19 mouse cellular contexts compared by ENCODE assay signal in genomic region chr12:105469026-105469425, GRCm38 (mm10). TPM values are rescaled to one million over a fixed set of nuclear protein-coding genes. Genes with fewer than 3 reads are reported as not detected.
DNase-seq lines count a peak whose midpoint lies in the region; ATAC-seq lines count a peak whose summit lies in the region.
"Had no signal": no experiment of that assay in that cellular context is flagged by ENCODE, and none has a peak within 500 bp of the region (broad histone marks: within the 10 kb centered on the region; RNA-seq: fewer than 3 reads in every experiment).

No protein-coding gene starts in this region.

- H3K27ac ChIP-seq in hindbrain, embryonic 13.5 days: peak overlapping the region; percentile 80
- H3K27ac ChIP-seq in limb, embryonic 10.5 days: peak overlapping the region; percentile 69; the same call in 1 of the 2 replicates
- H3K27ac ChIP-seq: forebrain, embryonic 12.5 days; gastrocnemius, adult 2 months; heart, embryonic 15.5 days had no signal

- H3K4me3 ChIP-seq in hindbrain, embryonic 13.5 days: no peak overlapping the region
- H3K4me3 ChIP-seq in limb, embryonic 10.5 days: no peak overlapping the region
- H3K4me3 ChIP-seq: forebrain, embryonic 12.5 days; gastrocnemius, adult 2 months; heart, embryonic 15.5 days; limb, embryonic 15.5 days had no signal

- H3K27me3 ChIP-seq in hindbrain, embryonic 13.5 days: no peaks in the 10 kb centered on the region
- H3K27me3 ChIP-seq in limb, embryonic 10.5 days (ENCODE audit: low read depth, poor library complexity, severe bottlenecking): no peaks in the 10 kb centered on the region
- H3K27me3 ChIP-seq: forebrain, embryonic 12.5 days; heart, embryonic 15.5 days; limb, embryonic 15.5 days had no signal

- H3K9ac ChIP-seq in hindbrain, embryonic 13.5 days: 0 out of 2 replicates have a peak overlapping the region, but pooled peaks have one; percentile 47
- H3K9ac ChIP-seq: forebrain, embryonic 12.5 days; heart, embryonic 15.5 days; limb, embryonic 15.5 days had no signal

- DNase-seq in cerebellum, postnatal 14 days: peak; percentile 35 to 42
- DNase-seq in cerebellum, postnatal 4 days (ENCODE audit: low spot score in 2 of 2): no peak
- peak; percentile 29 for DNase-seq in left cerebral cortex, postnatal 4 days
- DNase-seq in left cerebral cortex, postnatal 36 days (ENCODE audit: low spot score in 2 of 2): no peak
- no peak for DNase-seq in limb, embryonic 10.5 days (ENCODE audit: low spot score)
- DNase-seq in right cerebral cortex, postnatal 10 days (ENCODE audit: low spot score in 2 of 2): no peak
- DNase-seq in right cerebral cortex, adult 2 months (ENCODE audit: low spot score in 2 of 2): no peak
- DNase-seq: adrenal gland, postnatal 36 days; heart, postnatal 36 days; lung, postnatal 10 days; right cerebral cortex, adult 18-20 months; thymus, adult 18-20 months; thymus, postnatal 4 days had no signal

- peaks cover 20% of the 10 kb centered on the region; the same call in 1 of the 2 replicates for H3K36me3 ChIP-seq in hindbrain, embryonic 13.5 days
- peaks cover 3% of the 10 kb centered on the region; the same call in 1 of the 2 replicates for H3K36me3 ChIP-seq in limb, embryonic 10.5 days
- H3K36me3 ChIP-seq: heart, embryonic 15.5 days; limb, embryonic 15.5 days had no signal

- no peak overlapping the region for H3K4me2 ChIP-seq in hindbrain, embryonic 13.5 days
- H3K4me2 ChIP-seq: forebrain, embryonic 12.5 days; heart, embryonic 15.5 days; limb, embryonic 15.5 days; midbrain, embryonic 11.5 days had no signal

- H3K9me3 ChIP-seq in hindbrain, embryonic 13.5 days: no peaks in the 10 kb centered on the region
- no peaks in the 10 kb centered on the region for H3K9me3 ChIP-seq in limb, embryonic 10.5 days (replicated peaks)
- H3K9me3 ChIP-seq: forebrain, embryonic 12.5 days; heart, embryonic 15.5 days; limb, embryonic 15.5 days had no signal

- H3K4me1 ChIP-seq in hindbrain, embryonic 13.5 days (replicated peaks): peaks cover 71% of the 10 kb centered on the region
- H3K4me1 ChIP-seq in limb, embryonic 10.5 days: peaks cover 36% of the 10 kb centered on the region
- H3K4me1 ChIP-seq: heart, embryonic 15.5 days had no signal

- 64% methylated on average over 8 of the region's 8 CpGs for WGBS in hindbrain, embryonic 13.5 days
- 85% methylated on average over 8 of the region's 8 CpGs for WGBS in limb, embryonic 10.5 days

- intact Hi-C loops in left cerebral cortex, postnatal 4 days (cut with DNase I): no loop called here
- intact Hi-C loops in left cerebral cortex, postnatal 36 days (cut with DNase I): no loop called here

- no peak for ATAC-seq in hindbrain, embryonic 13.5 days (ENCODE audit: low FRiP score)

RNA-seq across cellular contexts. Expression of gene D430019H16Rik, which starts 15.4 kb away (rescaled TPM):
- total RNA-seq in left cerebral cortex, postnatal 4 days (2021): 100 to 1,000 TPM; 210 to 211 TPM
- total RNA-seq in left cerebral cortex, postnatal 36 days (2021): 100 to 1,000 TPM in 1 of 2 experiments, 10 to 100 TPM in 1; 89.2 to 101 TPM
- 12.3 TPM in 2 replicates for polyA plus RNA-seq in hindbrain, embryonic 13.5 days (2015; fragmentation: Nextera tagmentation; extraction: Ambion mirVana)
- 1.3 and 2.0 TPM in 2 replicates for polyA plus RNA-seq in limb, embryonic 10.5 days (2016; fragmentation: Nextera tagmentation; extraction: Ambion mirVana)

Comparison
In these comparisons a context has a peak if more than half of its experiments do, and no peak if none do; other contexts are left out.
1. DNase-seq: peak in cerebellum, postnatal 14 days (2 of 2) and left cerebral cortex, postnatal 4 days (single experiment); none in cerebellum, postnatal 4 days (0 of 2), left cerebral cortex, postnatal 36 days (0 of 2), limb, embryonic 10.5 days (single experiment), right cerebral cortex, postnatal 10 days (0 of 2) and right cerebral cortex, adult 2 months (0 of 2).